Mouse (Mus musculus) G1E (cell line): ENCODE measurements at regions not wholly inside any gene's neighbourhood (a gene's known extent, or its start where the extent isn't known, plus 50 kb on each side); places are given as distances from the start of the nearest gene placed in this dataset.

ENCODE experiments used
- CTCF ChIP-seq: IDR thresholded peaks from 2 replicates; pipeline ENCODE4 v1.5.1; 2012; ENCODE audit warnings: low read depth, low read length, inconsistent platforms, mixed read lengths
- GATA1 ChIP-seq: IDR thresholded peaks from 2 replicates; pipeline ENCODE4 v1.6.1; 2012; ENCODE audit warnings: borderline replicate concordance, low read length, inconsistent platforms, mixed read lengths
- GATA2 ChIP-seq: IDR thresholded peaks from 2 replicates; pipeline ENCODE4 v1.6.1; 2012; ENCODE audit warnings: low read depth, low read length, inconsistent platforms, borderline replicate concordance
- POLR2AphosphoS5 ChIP-seq: IDR thresholded peaks from 2 replicates; pipeline ENCODE4 v1.6.1; 2012; ENCODE audit warnings: low read depth, low read length, inconsistent platforms; ENCODE audit not compliant: insufficient replicate concordance
- TAL1 ChIP-seq: conservative IDR thresholded peaks from 2 replicates; pipeline ENCODE4 v1.6.1; 2012; ENCODE audit warnings: low read depth, low read length, inconsistent platforms, mixed read lengths

GRCm38 (mm10) chr9:116392258-116392657 lies 217.1 kb upstream of the Tgfbr2 start:
- TF ChIP-seq CTCF = no peak
- TF ChIP-seq GATA1 = no peak
- no peak for TF ChIP-seq TAL1
- TF ChIP-seq POLR2AphosphoS5 = no peak
- no peak for TF ChIP-seq GATA2
